Mouse (Mus musculus) olfactory bulb, adult 2 months (tissue): Measurements from ENCODE around the gene Vmn1r62. TPM values are rescaled to one million over a fixed set of nuclear protein-coding genes. Genes with fewer than 3 reads are reported as not detected.
"Not testable (repeated sequence)": the region's sequence is repeated elsewhere in the genome, so short reads cannot be mapped to it uniquely, and the experiment has no call there.

Source experiments
- H3K27ac ChIP-seq: fragments of 200-500 bp; 2 replicates; pipeline ENCODE4 v1.5.1; 2012; ENCODE audit warnings: low read depth, low read length; ENCODE audit not compliant: insufficient read depth
- H3K4me1 ChIP-seq: fragments of 200-500 bp; 2 replicates; pipeline ENCODE4 v1.6.1; 2012; ENCODE audit warnings: low read length; ENCODE audit not compliant: control insufficient read depth, insufficient read depth
- H3K4me3 ChIP-seq: fragments of 200-500 bp; 2 replicates; pipeline ENCODE4 v1.5.1; 2012; ENCODE audit warnings: mild to moderate bottlenecking, low read depth, low read length, moderate library complexity; ENCODE audit not compliant: insufficient read depth
- WGBS: fragments of 180-500 bp; shearing (Covaris S2); methylation state at CpG from one replicate; pipeline ENCODE4 v1.1.7; 2018; 5-methylcytosine and 5-hydroxymethylcytosine counted together
- polyA plus RNA-seq: library from polyadenylated mRNA; stranded (reverse); fragments of >200 nt; gene quantifications from 2 replicates; pipeline ENCODE4 v1.2.4, GENCODE M21; 2012; ENCODE audit warnings: low replicate concordance; ENCODE audit not compliant: missing spikeins, insufficient read depth, insufficient read length

The Vmn1r62 gene
- polyA plus RNA-seq = not detected in 2 replicates

DNA sequence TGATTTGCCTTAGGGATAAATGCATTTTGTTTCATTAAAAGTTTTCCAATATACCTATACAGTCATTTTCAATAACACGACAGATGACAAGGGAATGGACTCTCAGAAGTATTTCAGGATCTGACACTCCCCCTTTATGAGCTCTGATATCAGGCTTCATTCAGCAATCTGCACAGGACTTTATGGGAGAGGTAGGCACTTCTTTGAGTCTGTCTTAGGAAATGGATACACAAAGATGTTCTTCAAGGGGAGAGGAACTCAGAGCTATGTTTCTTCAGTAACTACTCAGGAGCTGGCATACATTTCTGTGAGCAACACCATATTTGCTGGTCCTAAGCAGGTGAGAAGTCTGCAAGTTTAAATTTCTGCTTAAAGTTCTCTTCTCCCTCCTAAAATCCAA, at the start of gene Vmn1r62:
Gene Vmn1r62 (plus strand): TSS at position 301 of the 400 bp plus-strand sequence.
- not testable (repeated sequence) for H3K4me1 ChIP-seq, H3K27ac ChIP-seq, H3K4me3 ChIP-seq
- no CpG with 5 or more reads among the region's 1 CpGs for WGBS

Other genes with a start within 250 kb of the Vmn1r62 start
- not detected in 2 replicates for gene Vmn1r59, start 216.9 kb upstream of the Vmn1r62 start, polyA plus RNA-seq
- not detected in 2 replicates for gene Vmn2r28, start 179.7 kb upstream of the Vmn1r62 start, polyA plus RNA-seq
- not detected in 2 replicates for gene Vmn1r60, start 126.3 kb upstream of the Vmn1r62 start, polyA plus RNA-seq
- gene Vmn1r61, start 60.3 kb upstream of the Vmn1r62 start, polyA plus RNA-seq = not detected in 2 replicates
- not detected in 2 replicates for gene Vmn1r63, start 131.8 kb downstream of the Vmn1r62 start, polyA plus RNA-seq
- not detected in 2 replicates for gene Vmn1r64, start 210.9 kb downstream of the Vmn1r62 start, polyA plus RNA-seq